Mouse (Mus musculus): ENCODE results near the gene Furin.

The Furin gene

GRCm38 (mm10) chr7:80401041-80401859 is 4.0 kb downstream of the Furin start:
- no peak for DNase-seq (ENCODE audit: low read depth, low spot score)

- no peak for DNase-seq (ENCODE audit: low read depth, low spot score)
Measured at GRCm38 (mm10) chr7:80400571-80400970, 4.7 kb downstream of the Furin start.

GRCm38 (mm10) chr7:80400099-80400498 is 5.1 kb downstream of the Furin start:
- DNase-seq (ENCODE audit: low read depth, low spot score): no peak

- no peak for DNase-seq (ENCODE audit: low read depth, low spot score)
Measured at GRCm38 (mm10) chr7:80398654-80399444, 6.4 kb downstream of the Furin start.

- no peak for DNase-seq (ENCODE audit: low read depth, low spot score)
Measured at GRCm38 (mm10) chr7:80397986-80398385, 7.2 kb downstream of the Furin start.

- DNase-seq (ENCODE audit: low read depth, low spot score): peak; percentile 38
Measured at GRCm38 (mm10) chr7:80396427-80396826, 8.8 kb downstream of the Furin start.

- DNase-seq (ENCODE audit: low read depth, low spot score): no peak
Measured at GRCm38 (mm10) chr7:80394600-80394999, 10.6 kb downstream of the Furin start.

- DNase-seq (ENCODE audit: low read depth, low spot score): no peak
Measured at GRCm38 (mm10) chr7:80392119-80392518, 13.1 kb downstream of the Furin start.

- DNase-seq (ENCODE audit: low read depth, low spot score): no peak
Measured at GRCm38 (mm10) chr7:80387633-80388543, 17.3 kb downstream of the Furin start, which contains the start of gene Fes. Gene Fes, minus strand, starts transcription at chr7:80387946.

- DNase-seq (ENCODE audit: low read depth, low spot score): no peak
Measured at GRCm38 (mm10) chr7:80387033-80387632, 18.1 kb downstream of the Furin start.

- peak; percentile 90 for DNase-seq (ENCODE audit: low read depth, low spot score)
Measured at GRCm38 (mm10) chr7:80386235-80386930, 18.9 kb downstream of the Furin start.

GRCm38 (mm10) chr7:80382919-80383318 is 22.3 kb downstream of the Furin start:
- DNase-seq (ENCODE audit: low read depth, low spot score): no peak

GRCm38 (mm10) chr7:80379531-80379930 is 25.7 kb downstream of the Furin start:
- peak; percentile 73 for DNase-seq (ENCODE audit: low read depth, low spot score)

GRCm38 (mm10) chr7:80377471-80377870 is 27.8 kb downstream of the Furin start:
- DNase-seq (ENCODE audit: low read depth, low spot score): peak; percentile 74

- DNase-seq (ENCODE audit: low read depth, low spot score): no peak
Measured at GRCm38 (mm10) chr7:80376192-80376591, 29.0 kb downstream of the Furin start.

GRCm38 (mm10) chr7:80375376-80376039 is 29.7 kb downstream of the Furin start:
- DNase-seq (ENCODE audit: low read depth, low spot score): no peak

- DNase-seq (ENCODE audit: low read depth, low spot score): no peak
Measured at GRCm38 (mm10) chr7:80374733-80375132, 30.5 kb downstream of the Furin start.

GRCm38 (mm10) chr7:80374280-80374679 is 31.0 kb downstream of the Furin start:
- DNase-seq (ENCODE audit: low read depth, low spot score): no peak

- no peak for DNase-seq (ENCODE audit: low read depth, low spot score)
Measured at GRCm38 (mm10) chr7:80373850-80374249, 31.4 kb downstream of the Furin start.

- no peak for DNase-seq (ENCODE audit: low read depth, low spot score)
Measured at GRCm38 (mm10) chr7:80373352-80373751, 31.9 kb downstream of the Furin start.

Data from ES-CJ7 (cell line).